Mouse (Mus musculus) liver, postnatal 0 days (tissue): ENCODE results near the gene Tmem184b.

ENCODE experiments used
- CTCF ChIP-seq: sonication (generic); IDR thresholded peaks from 2 replicates; pipeline ENCODE4 v1.5.1; 2016; ENCODE audit warnings: antibody characterized with exemption, low read depth
- EP300 ChIP-seq: IDR thresholded peaks from 2 replicates; pipeline ENCODE4 v1.6.1; 2016; ENCODE audit warnings: antibody characterized with exemption, low read depth, mild to moderate bottlenecking

- TF ChIP-seq EP300 (no peak), CTCF (no peak)
Measured at GRCm38 (mm10) chr15:79430461-79431000, 27.2 kb upstream of the Tmem184b start.
